Mouse (Mus musculus) thymus, postnatal 4 days (tissue): Measurements from ENCODE around the gene Efna1.
A peak's percentile ranks its signal among the peaks of the same experiment; 100 is the strongest.

Experiments
- DNase-seq: peaks from one replicate; pipeline ENCODE4 v3.0.0; 2021

The Efna1 gene

DNA sequence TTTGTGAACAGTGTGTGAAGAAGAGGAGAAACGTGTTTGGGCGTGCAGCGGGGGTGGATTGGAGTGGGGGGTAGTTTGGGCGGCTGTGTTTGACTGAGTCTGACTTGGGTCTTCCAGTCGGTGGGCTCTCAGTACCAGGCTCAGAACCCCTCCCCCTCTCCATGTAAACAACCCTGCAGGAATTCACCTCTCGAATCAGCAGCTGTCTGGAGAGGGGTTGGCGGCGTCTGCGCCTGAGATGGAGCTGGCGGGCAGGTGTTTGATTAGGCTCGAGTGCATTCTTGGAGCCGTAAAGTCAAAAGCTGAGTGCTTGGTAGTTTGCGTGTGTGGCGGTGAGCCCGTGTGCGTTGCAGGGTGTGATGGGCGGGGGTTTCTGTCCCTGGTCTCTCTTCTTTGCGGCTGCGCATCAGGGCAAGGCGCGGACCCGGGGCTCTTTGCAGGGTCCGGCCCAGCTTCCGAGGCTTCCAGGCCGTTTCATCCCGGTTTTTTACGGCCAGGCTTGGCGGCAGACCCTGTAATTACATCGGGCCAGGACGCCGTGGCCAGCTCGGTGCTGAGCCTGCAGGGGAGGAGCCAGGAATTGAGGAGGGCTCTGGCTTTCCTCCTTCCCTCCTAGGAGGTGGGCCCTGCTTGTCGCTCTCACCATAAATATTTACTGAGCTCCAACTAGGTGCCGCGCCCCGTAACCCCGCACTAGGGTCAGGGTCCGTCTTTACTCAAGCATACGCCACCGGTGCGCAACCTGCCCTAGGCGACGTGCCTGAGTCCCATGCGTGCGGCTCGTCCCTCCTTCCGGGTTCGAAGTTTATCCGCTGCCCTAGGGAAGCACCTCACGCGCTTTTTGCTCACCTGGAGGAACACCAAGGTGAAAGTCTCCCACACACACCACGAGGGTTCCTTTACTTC, at the start of gene Efna1:
Gene Efna1, minus strand, starts transcription at position 537 of the 906 bp plus-strand sequence.
- peak; percentile 45 for DNase-seq

DNA sequence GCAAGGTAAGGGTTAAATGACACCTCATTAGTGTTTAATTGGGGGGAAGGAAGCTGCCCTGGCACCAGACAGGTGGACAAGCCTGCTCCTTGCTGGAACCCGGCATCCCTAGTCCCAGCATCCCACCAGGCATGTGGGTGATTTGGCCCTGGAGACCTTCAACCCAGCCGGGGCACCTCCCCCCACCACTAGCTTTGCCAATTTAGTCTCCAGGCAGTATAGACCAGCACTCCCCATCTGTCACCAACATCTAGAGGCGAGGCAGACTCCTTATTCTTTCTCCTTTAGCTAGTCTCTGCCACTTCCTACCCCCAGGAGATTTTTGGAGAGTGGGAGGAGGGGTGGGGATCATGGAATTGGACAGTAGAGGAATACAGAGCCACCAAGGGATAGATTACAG, 49.4 kb upstream of the Efna1 start:
- no peak for DNase-seq

DNA sequence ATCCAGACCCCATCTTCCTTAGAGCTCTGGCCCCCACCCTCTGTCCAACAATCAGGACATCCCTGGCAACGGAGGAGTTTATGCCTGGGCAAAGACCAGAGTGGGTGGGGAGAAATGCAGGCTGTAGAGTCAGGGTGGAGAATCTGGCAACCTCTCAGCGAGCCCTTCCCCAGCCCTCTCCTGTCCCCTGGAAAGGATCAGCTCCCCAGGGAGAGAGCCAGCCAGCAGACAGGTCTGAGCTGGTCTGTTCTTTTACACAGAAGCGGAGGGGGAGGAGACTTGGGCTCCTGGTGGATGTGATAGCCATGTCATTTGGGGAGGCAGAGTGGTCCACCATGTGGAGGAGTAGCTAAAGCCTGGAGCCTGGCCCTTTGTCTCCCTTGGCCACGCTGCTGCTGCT, 47.7 kb upstream of the Efna1 start:
- DNase-seq, result no peak

DNA sequence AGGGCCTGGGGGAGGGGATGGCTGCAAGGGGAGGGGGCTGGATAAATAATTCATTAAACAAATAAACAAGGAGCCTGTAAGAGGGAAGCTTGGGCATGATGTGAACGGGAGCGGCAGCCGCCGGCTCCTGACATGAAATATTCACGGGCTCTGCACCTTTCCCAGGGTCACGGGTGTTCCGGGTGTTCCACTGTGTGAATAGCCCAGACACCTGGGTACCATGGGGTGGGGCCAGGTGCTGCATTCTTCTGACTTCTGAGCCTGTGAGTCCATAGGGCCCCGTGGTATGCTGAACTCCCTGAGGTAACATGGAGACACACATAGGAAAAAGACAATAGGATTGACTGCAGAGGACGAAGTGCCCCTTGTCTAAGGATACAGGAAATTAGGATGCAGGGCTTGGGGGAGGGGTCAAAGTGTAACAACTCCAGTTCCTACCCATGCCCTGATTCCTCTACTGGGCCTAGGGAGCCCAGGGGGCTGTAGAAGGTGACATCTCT, 46.5 kb upstream of the Efna1 start:
- DNase-seq, result no peak

DNA sequence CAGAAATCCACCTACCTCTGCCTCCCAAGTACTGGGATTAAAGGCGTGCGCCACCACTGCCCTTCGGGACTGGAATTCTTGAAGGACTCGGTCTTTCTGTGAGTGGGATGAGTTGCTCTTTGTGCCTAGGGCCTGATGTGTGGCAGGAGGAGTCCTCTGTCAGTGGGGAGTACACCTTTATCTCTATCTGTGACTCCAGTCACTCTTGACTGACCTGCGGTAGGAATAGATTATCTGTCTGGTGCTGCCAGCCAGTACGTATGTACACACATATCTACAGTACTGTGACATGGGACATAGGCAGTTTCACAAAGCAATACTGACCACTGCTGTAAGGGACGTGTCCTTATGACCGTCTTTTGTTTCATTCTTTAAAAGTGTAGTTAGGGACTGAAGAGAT, 44.9 kb upstream of the Efna1 start:
- no peak for DNase-seq

DNA sequence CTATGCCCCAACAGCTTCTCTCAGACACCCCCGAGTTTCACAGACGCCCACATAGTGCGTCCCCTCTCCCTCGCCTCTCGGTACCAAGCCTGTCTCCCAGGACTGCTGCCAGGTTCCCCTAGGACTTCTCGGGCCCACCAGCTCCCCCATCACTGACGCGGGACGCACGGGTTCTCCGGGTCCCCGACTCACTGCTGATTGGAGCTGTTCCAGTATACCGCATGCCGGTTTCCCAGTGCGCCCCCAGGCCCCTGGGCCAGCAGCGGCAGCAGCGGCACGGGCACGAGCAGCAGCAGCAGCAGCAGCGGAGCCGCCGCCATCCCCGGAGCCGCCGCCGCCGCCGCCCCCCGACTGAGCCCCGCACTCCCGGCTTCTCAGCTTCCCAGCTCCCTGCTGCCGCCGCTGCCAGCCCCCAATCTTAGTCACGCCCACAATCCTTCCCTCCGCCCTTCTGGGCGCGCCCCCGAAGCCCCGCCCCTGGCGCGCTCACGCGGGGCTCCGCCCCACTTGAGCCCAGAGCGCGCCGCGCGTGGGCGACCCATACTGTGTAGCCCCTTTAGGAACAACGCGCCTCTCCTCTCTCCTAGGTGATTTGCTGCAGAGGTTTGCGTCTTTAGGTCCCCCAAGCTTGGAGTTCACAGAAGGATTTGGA, 41.7 kb upstream of the Efna1 start, which contains the start of gene Efna3:
Gene Efna3, minus strand, starts transcription at position 452 of the 652 bp plus-strand sequence.
- DNase-seq, result peak; percentile 82

DNA sequence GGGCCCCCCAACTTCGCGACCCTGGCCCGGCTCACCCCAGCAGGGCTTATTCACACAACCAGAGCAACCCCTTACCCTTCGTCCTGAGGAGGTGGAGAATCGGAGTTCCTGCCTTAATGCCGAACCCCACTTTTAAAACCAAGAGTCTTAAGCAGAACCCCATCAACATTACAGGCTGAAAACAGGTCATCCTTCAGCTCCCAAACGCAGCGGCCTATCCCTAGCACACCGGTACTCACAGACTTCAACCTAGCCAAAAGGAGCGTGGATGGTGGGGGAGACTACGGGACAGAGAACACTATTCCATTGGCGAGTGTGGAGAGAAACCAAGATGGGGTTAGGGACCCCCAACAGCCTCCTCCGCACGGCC, 41.2 kb upstream of the Efna1 start:
- no peak for DNase-seq

DNA sequence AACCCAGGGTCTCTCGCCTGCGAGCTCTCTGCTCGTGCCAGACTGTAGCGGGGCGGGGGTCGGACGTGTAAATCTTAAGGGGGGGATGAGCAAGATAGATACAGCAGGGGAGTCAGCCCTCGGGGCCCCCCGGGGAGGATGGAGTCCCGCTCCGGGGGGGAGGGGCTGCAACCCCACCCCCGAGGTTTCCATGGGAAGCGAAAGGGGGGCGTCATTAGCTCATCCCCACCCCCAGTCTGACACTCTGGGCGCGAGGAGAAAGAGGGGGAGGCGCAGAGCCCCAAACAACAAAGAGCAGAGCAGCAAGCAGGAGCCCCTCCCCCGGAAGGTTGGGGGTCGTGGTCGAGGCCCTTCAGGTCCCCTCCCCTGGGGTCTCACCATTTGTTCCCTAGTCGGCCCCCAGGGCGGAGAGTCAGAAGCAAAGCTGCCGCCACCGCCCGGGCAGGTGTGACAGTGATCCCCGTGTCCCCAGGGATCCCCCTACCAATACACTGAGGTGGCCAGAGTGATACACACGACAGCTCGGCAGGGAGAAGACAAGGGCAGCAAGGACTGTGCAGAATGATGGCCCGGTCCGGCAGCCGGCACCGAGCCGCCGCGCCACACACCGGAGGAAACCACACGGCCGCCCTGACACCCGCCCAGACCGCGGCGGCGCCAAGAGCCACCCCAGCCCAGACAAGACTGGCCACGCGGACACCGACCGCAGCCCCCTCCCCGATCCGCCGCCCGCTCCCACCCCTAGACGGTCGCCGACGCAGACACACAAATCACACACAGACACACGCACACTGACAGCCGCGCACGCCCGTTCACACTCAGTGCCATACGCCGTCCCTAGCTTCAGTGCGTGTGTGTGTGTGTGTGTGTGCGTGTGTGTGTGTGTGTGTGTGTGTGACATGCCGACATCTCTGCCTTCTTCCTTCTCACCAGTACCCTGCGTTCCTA, 40.5 kb upstream of the Efna1 start:
- peak; percentile 41 for DNase-seq

DNA sequence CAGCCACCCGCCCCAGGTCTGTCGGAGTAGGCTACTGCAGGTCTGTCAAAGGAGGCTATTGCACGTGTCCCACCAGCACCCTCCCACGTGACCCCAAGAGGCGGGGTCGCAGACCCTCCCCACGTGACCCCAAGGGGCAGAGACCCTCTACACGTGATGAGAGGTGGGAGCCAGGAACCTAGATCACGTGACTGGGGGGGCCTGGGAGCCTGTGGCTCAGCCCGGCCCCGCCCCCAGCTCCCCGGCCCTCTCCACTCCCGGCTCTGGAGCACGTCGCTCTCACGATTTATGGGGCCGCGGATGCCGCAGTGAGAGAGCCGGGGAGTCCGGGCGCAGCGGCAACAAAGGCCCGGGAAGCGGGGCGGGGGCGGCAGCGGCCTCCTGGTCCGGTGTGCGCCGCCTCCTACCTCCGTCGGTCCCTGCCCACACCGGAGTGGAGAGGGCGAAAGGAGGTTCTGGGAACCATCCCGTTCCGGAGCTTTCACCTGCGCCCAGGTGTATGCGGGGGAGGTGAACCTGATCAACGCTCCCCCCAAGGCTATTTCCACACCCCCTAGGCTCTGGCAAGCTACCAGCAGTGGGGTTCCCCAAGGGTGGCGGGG, 39.7 kb upstream of the Efna1 start:
- DNase-seq, result peak; percentile 56

DNA sequence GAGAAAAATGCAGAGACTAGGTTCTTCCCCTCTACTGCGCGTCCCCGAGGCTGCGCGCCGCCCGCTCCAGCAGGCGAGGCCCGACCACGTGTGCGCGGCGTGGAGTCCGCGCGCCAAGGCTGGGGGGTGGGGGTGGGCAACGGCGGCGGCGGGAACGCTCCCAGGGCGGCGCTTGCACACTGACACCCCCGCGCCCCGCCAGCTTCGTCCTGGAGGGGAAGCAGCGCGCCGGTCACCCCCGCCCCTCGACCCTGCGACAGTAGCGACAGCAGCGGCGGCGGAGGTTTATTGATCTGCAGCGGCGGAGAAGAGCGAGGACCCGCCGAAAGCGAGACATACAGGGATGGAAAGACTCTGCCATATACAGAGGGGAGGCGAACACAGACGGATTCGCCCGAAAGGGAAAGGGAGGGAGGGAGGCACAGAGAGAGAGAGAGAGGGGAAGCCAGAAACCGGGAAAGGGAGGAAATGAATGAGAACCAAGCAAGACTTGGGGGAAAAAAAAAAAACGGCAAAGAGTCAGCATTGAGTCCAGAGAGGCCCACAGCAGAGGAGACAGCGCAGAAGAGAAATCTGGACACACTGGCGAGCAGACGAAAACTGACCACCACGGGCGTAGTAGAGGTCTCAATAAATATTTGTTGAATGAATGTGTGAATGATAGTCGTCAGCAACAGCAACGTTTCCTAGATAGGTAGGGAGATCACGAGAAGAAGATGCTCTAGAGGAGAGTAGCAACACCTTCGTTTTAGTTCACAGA, 38.8 kb upstream of the Efna1 start:
- DNase-seq, result peak; percentile 59

DNA sequence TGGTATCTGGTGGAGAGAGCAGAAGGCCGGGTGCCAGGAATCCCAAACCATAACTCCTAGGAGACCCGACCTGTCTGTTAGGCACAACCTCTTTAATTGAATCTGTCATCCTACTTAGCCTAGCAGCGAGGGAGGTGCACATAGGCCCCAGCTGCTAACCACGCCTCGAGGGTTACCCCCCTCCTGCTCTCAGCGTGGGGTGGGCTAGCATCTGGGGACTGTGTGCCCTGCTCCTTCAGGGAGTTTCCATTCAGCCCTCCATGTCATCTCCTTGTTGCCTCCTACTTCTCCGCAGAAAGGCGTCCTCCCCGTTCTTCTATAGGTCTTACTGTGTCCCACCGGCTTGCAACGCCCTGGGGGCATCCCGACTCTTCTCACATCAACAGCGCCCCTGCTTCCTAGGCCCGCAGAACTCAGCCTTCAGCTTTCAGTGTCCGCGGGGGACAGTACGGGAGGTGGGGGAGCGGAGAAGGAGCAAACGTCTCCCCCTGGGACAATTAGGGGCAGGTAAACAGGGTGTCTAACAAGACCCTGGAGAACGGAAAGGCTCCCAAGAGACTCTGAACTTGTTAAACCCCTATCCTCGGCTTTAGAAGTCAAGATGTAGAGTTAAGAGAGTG, 38.1 kb upstream of the Efna1 start:
- no peak for DNase-seq

DNA sequence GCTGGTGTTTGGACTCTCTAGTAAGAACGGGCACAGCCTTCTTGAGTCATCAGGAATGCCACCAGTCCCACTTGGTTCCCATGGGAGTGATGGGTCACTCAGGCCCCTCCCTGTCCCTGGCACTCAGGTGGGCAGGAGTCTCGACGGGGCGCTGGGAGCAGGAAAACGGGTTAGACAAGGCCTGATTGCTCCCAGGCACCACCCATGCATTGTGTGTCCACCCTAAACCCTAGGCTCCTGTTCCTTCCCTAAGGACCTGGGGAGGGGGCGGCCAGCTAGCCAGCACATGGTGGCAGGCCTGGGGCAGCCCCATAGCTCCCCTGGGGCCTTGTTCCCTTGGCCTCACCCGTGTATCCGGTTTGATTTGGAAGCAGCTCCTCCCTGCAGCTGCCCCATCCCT, 37.4 kb upstream of the Efna1 start:
- DNase-seq, result no peak

DNA sequence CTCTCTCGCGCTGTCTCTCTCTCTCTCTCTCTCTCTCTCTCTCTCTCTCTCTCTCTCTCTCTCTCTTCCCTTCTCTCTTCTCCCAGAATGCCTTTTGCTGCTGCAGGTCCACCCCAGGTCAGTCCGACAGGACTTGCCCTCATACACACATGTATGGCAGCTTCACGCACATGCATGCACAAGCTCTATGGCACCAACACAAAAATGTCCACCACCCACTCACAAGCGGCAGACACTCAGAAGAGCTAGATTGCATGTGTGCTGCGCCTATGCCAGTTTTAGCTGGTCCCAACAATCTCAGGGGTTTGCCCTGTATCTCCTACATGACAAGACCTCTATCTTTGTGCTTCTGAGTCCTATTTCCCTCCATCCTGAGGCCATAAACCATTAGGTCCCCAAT, 36.3 kb upstream of the Efna1 start:
- no peak for DNase-seq

DNA sequence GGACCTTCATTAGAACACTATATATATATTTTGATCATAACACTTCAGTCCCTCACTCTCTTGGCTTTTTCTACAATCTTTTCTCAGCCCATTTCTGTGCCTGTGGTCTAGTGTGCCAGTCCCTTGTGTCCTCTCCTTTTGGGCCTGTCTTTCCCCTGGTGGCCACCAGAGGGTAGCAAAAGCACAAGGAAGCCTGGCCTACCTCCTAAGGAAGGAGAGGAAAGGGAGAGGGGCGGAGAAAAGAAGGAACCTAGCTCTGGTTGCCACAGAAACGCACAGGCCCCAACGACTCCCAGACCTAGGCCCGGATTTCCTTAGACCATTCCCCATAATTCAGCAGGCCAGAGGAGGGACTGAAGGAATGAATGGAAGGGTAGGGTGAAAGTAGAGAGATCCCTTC, 35.9 kb upstream of the Efna1 start:
- DNase-seq, result peak; percentile 81

DNA sequence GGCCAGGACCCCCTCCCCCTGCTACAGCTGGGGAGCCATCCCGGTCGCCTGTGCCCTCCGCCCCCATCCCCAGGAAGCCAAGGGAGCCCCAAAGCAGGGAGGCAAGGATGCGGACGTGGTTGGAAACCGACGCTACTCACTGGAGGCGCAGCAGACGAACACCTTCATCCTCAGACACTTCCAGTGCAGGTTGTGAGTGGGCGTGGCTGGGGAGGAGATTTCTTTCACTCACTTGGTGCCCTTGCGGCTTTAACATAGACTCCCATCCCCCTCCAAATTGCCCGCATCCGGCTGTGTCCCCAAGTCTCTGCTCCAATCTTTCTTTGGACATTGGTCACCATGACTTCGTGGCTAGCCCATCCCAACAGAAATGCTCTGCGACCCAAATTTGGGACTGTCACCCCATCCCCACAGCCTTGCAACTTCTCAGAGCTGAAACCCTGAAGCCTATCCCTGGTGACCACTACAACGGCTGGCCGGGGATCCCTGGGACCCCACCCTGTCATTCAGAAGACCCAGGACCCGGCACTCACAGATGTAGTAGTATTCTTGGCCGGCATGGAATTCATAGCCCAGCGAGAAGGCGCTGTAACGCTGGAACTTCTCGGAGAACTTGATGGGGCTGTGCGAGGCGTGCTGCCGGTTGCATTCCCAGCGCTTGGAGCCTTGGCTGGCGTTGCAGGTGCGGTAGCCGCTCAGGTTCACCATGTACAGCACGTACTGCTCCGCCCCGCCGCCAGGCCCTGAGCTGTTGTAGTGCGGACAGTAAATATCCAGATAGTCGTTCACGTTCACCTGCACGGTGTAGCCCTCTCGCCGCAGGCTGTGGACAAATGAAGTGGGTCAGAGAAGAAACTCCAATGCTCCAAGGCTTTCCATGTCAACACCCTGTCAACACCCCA, 35.2 kb upstream of the Efna1 start:
- DNase-seq, result peak; percentile 46

DNA sequence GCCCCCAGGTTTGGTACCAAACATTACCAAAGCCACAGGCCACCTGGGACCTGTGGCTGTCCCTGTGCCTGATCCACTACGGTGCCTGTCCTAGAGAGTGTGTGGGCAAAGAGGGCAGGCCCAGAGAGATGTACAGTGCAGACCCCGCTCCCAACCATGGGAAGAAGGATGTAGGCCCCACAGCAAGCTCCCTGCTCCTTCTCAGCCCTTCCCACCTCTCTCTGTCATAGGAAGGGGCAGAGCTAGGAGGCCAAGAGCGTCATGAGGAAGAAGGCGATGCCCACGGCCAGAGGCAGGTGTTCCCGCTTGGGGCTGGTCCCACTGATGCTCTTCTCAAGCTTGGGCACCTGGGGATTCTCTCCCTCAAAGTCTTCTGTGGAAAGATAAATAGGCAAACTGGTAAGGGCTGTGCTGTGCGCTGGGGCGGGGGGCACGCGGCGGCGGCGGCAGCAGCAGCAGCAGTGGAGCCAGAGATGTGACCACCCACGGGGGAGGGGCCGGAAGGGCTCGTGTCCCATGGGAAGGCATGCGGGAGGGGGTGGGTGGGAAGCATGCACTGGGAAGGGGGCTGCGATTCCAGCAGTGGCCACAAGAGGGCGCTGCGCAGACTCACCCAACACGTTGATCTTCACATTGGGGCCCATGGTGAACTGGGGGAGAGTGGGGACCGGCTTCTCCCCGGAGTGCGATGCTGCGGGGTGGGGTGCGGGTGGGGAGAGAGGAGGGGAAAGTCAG, 34.4 kb upstream of the Efna1 start:
- peak; percentile 83 for DNase-seq

DNA sequence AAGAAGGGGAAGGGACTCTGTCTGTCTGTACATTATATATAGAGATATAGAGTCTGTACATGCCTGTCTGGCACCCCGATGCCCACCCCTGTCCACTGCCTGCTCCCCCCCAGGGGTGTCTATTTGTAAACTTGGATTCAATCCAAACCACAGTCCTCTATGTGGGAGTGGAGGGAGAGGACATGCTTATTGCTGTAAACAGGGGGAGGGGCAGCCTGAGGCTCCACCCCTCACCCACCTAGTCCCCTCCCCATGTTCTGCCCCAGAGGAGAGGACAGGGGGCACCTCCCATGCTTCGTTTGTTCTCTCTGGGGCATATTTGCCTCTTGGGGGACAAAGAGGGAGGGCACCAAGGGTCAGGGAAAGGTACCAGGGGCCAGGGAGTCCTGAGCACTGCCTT, 33.8 kb upstream of the Efna1 start:
- DNase-seq, result no peak

DNA sequence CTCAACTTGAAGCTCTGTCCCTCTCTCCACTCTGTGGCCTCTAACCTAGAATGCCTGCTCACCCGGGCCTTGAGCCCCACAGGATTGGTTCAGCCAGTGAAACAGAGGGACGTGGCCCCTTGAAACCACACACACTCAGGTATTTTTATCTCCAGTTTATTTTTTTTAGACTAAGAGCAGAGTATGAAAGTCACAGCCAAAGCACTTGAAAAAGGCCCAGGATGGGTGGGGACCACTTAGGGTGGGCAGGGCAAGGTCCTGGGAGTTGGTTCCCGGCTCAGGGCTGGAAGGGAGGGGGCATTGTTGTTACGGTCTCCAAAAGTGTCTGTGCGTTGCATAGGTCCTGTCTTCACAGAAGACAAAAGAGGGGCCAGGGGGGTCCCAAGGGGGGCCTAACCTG, 33.4 kb upstream of the Efna1 start:
- DNase-seq, result no peak

DNA sequence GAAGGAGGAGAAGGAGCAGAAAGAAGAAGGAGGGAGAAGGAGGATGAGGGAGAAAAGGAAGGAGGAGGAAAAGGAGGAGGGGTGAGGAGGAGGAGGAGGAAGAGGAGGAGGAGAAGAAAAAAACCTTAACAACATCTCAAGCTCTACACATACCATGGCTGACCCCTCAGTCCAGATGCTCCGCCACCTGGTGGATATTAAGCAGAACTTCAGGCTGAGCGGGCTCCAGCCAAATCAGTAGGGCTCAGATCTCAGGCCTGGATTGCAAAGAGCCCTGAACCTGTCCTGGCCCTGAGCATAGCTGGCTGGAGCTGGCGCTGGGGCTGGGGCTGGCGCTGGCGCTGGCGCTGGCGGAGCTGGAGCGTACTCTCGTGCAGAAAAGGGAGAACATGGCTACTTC, 27.1 kb upstream of the Efna1 start:
- peak; percentile 72 for DNase-seq
